Mouse (Mus musculus) liver, embryonic 14.5 days (tissue): ENCODE measurements around the gene Xpo4.

Experiments
- CTCF ChIP-seq: IDR thresholded peaks from 2 replicates; pipeline ENCODE4 v1.5.1; 2016; ENCODE audit warnings: antibody characterized with exemption, low read depth, control low read depth
- EP300 ChIP-seq: IDR thresholded peaks from 2 replicates; pipeline ENCODE4 v1.6.1; 2016; ENCODE audit warnings: antibody characterized with exemption, low read depth

GRCm38 (mm10) chr14:57701915-57702477, 36.8 kb upstream of the Xpo4 start:
- TF ChIP-seq CTCF, result no peak
- TF ChIP-seq EP300, result no peak
